Mouse (Mus musculus) liver, embryonic 14.5 days (tissue): ENCODE measurements around the gene Itga6. TPM values are rescaled to one million over a fixed set of nuclear protein-coding genes. Genes with fewer than 3 reads are reported as not detected.
"Not testable (repeated sequence)": the region's sequence is repeated elsewhere in the genome, so short reads cannot be mapped to it uniquely, and the experiment has no call there.

Source experiments
- ATAC-seq: fragments of 200-750 bp; cut with Nextera tagmentation; 2 replicates; pipeline ENCODE4 v1.8.0; 2017; ENCODE audit warnings: moderate number of reproducible peaks, mild to moderate bottlenecking, moderate library complexity; ENCODE audit not compliant: insufficient read depth
- DNase-seq, 3 experiments: peaks; one replicate each; pipeline ENCODE4 v3.0.0-alpha.2; 2012 to 2013; ENCODE audit warnings: low read depth in 3 of 3, low spot score in 3 of 3
- H3K27ac ChIP-seq: fragments of 300-500 bp; sonication (generic); 2 replicates; pipeline ENCODE4 v1.5.1; 2014; ENCODE audit warnings: moderate library complexity, mild to moderate bottlenecking, control low read depth, inconsistent platforms
- H3K27me3 ChIP-seq: fragments of 300-500 bp; sonication (generic); 2 replicates; pipeline ENCODE4 v1.6.1; 2014; ENCODE audit warnings: mild to moderate bottlenecking, low read length, moderate library complexity; ENCODE audit not compliant: control insufficient read depth, insufficient read depth
- H3K36me3 ChIP-seq: fragments of 300-500 bp; sonication (generic); replicated peaks from 2 replicates; pipeline ENCODE4 v1.6.1; 2014; ENCODE audit warnings: low read depth; ENCODE audit not compliant: control insufficient read depth, insufficient read depth
- H3K4me1 ChIP-seq, 2 experiments: fragments of 200-500 bp in 1 of 2; fragments of 300-500 bp in 1 of 2; sonication (generic) in 1 of 2; replicated peaks; 2 replicates each; pipeline ENCODE4 v1.6.1; 2012 to 2014; ENCODE audit warnings: antibody characterized with exemption in 1 of 2, inconsistent platforms in 1 of 2, low read length in 1 of 2; ENCODE audit not compliant: control insufficient read depth in 2 of 2, insufficient read depth in 2 of 2
- H3K4me2 ChIP-seq: fragments of 300-500 bp; sonication (generic); 2 replicates; pipeline ENCODE4 v1.6.1; 2014; ENCODE audit warnings: low read depth, mild to moderate bottlenecking, control low read depth, moderate library complexity
- H3K4me3 ChIP-seq, 2 experiments: fragments of 200-500 bp in 1 of 2; fragments of 300-500 bp in 1 of 2; sonication (generic) in 1 of 2; 2 replicates each; pipeline ENCODE4 v1.5.1; 2012 to 2014; ENCODE audit warnings: low read depth in 2 of 2, low read length in 2 of 2, mild to moderate bottlenecking in 2 of 2, control low read depth in 1 of 2, inconsistent platforms in 1 of 2, moderate library complexity in 1 of 2; ENCODE audit not compliant: insufficient read depth in 1 of 2
- H3K9ac ChIP-seq: fragments of 300-500 bp; sonication (generic); replicated peaks from 2 replicates; pipeline ENCODE4 v1.6.1; 2014; ENCODE audit warnings: mild to moderate bottlenecking, control low read depth, moderate library complexity
- H3K9me3 ChIP-seq: fragments of 300-500 bp; sonication (generic); 2 replicates; pipeline ENCODE4 v1.6.1; 2016; ENCODE audit warnings: low read length, mixed read lengths; ENCODE audit not compliant: control insufficient read depth
- CTCF ChIP-seq: IDR thresholded peaks from 2 replicates; pipeline ENCODE4 v1.5.1; 2016; ENCODE audit warnings: antibody characterized with exemption, low read depth, control low read depth
- EP300 ChIP-seq: IDR thresholded peaks from 2 replicates; pipeline ENCODE4 v1.6.1; 2016; ENCODE audit warnings: antibody characterized with exemption, low read depth
- WGBS: fragments of 180-500 bp; shearing (Covaris S2); extraction: QIAGEN DNeasy Blood & Tissue Kit; methylation state at CpG from one replicate; pipeline ENCODE4 v1.1.7; 2014; ENCODE audit not compliant: insufficient replicate concordance; 5-methylcytosine and 5-hydroxymethylcytosine counted together
- polyA plus RNA-seq, 2 experiments: library from polyadenylated mRNA; depleted of rRNA in 1 of 2; stranded (reverse) in 1 of 2; unstranded in 1 of 2; fragments of >200 nt; fragmentation: Nextera tagmentation in 1 of 2; extraction: Ambion mirVana in 1 of 2; gene quantifications; 2 replicates each; pipeline versions ENCODE4 v1.2.1 to v1.2.3; 2012 to 2014

Itga6 gene
- polyA plus RNA-seq, 2 experiments = 5.5 to 6.2 TPM

GRCm38 (mm10) chr2:71837791-71838190, 92.4 kb downstream of the Itga6 start:
- Histone ChIP-seq H3K27me3 (no peaks in the 10 kb centered on the region), H3K9ac (no peak overlapping the region), H3K4me3 (no peak overlapping the region), H3K36me3 (no peaks in the 10 kb centered on the region), H3K4me1 (no peaks in the 10 kb centered on the region), H3K27ac (no peak overlapping the region), H3K4me2 (no peak overlapping the region), H3K9me3 (no peaks in the 10 kb centered on the region)
- DNase-seq = peak; percentile 20 to 29 (median 24)
- 26% methylated on average over 6 of the region's 6 CpGs for WGBS
- TF ChIP-seq EP300 (no peak), CTCF (peak; percentile 67)
- ATAC-seq = no peak

GRCm38 (mm10) chr2:71843316-71843715, 97.9 kb downstream of the Itga6 start:
- H3K9me3 ChIP-seq = no peaks in the 10 kb centered on the region
- 54% methylated on average over 9 of the region's 9 CpGs for WGBS
- ATAC-seq (no peak), DNase-seq (no peak)
- no peaks in the 10 kb centered on the region for H3K27me3 ChIP-seq
- no peak overlapping the region for H3K27ac ChIP-seq
- H3K4me2 ChIP-seq = no peak overlapping the region
- no peak for TF ChIP-seq CTCF
- no peak for TF ChIP-seq EP300
- H3K4me1 ChIP-seq = no peaks in the 10 kb centered on the region
- H3K9ac ChIP-seq = no peak overlapping the region
- H3K36me3 ChIP-seq = no peaks in the 10 kb centered on the region
- H3K4me3 ChIP-seq = no peak overlapping the region

GRCm38 (mm10) chr2:71844906-71845305, 99.5 kb downstream of the Itga6 start:
- Histone ChIP-seq H3K4me2 (no peak overlapping the region), H3K4me3 (no peak overlapping the region), H3K9me3 (no peaks in the 10 kb centered on the region), H3K27ac (no peak overlapping the region), H3K9ac (no peak overlapping the region), H3K27me3 (no peaks in the 10 kb centered on the region), H3K36me3 (no peaks in the 10 kb centered on the region), H3K4me1 (peaks cover 0 to under 1% of the 10 kb centered on the region in 2 experiments; a peak in 2 of 4 replicates)
- WGBS = 66% methylated on average over 6 of the region's 6 CpGs
- ATAC-seq (no peak), DNase-seq (no peak)
- no peak for TF ChIP-seq EP300
- TF ChIP-seq CTCF = no peak

GRCm38 (mm10) chr2:71852161-71852560, 106.7 kb downstream of the Itga6 start:
- H3K9ac ChIP-seq, H3K27ac ChIP-seq, ATAC-seq, H3K36me3 ChIP-seq, DNase-seq, H3K4me2 ChIP-seq, H3K4me3 ChIP-seq, H3K27me3 ChIP-seq, H3K9me3 ChIP-seq, H3K4me1 ChIP-seq: not testable (repeated sequence)
- WGBS = 11% methylated on average over 6 of the region's 8 CpGs
- TF ChIP-seq CTCF = peak; percentile 67

- Histone ChIP-seq H3K27ac (no peak overlapping the region), H3K4me1 (peaks cover 0 to 1% of the 10 kb centered on the region in 2 experiments; a peak in 2 of 4 replicates), H3K9ac (no peak overlapping the region), H3K36me3 (no peaks in the 10 kb centered on the region), H3K4me2 (no peak overlapping the region), H3K9me3 (no peaks in the 10 kb centered on the region), H3K4me3 (no peak overlapping the region), H3K27me3 (no peaks in the 10 kb centered on the region)
- TF ChIP-seq EP300 (no peak), CTCF (no peak)
- WGBS = 59% methylated on average over 5 of the region's 5 CpGs
- DNase-seq = no peak
- no peak for ATAC-seq
These were observed 109.7 kb downstream of the Itga6 start for GRCm38 (mm10) chr2:71855076-71855475.
